Mouse (Mus musculus): Measurements from ENCODE around the gene Slc4a3.

Gene Slc4a3

GRCm38 (mm10) chr1:75545965-75546956 lies at the start of gene Slc4a3:
Gene Slc4a3 (plus strand): TSS chr1:75546266.
- peak; percentile 77 for DNase-seq

- no peak for DNase-seq
These were observed 47.2 kb upstream of the Slc4a3 start for GRCm38 (mm10) chr1:75498897-75499296.

- DNase-seq: no peak
These were observed 46.6 kb upstream of the Slc4a3 start for GRCm38 (mm10) chr1:75499441-75499840.

GRCm38 (mm10) chr1:75501905-75502304 lies 44.2 kb upstream of the Slc4a3 start:
- DNase-seq: no peak

- no peak for DNase-seq
These were observed 43.0 kb upstream of the Slc4a3 start for GRCm38 (mm10) chr1:75502945-75503650.

GRCm38 (mm10) chr1:75503651-75503980 lies 42.5 kb upstream of the Slc4a3 start:
- no peak for DNase-seq

GRCm38 (mm10) chr1:75504256-75505045 lies 41.6 kb upstream of the Slc4a3 start:
- no peak for DNase-seq

- DNase-seq: peak; percentile 87
These were observed 40.7 kb upstream of the Slc4a3 start for GRCm38 (mm10) chr1:75505159-75505955.

GRCm38 (mm10) chr1:75505956-75506831 lies 39.9 kb upstream of the Slc4a3 start, which contains the start of gene Obsl1:
Gene Obsl1 (minus strand): TSS chr1:75506452.
- DNase-seq: no peak

GRCm38 (mm10) chr1:75507006-75507405 lies 39.1 kb upstream of the Slc4a3 start, which contains the start of gene Inha:
Gene Inha (plus strand): TSS chr1:75507077.
- no peak for DNase-seq

GRCm38 (mm10) chr1:75509586-75509985 lies 36.5 kb upstream of the Slc4a3 start:
- no peak for DNase-seq

GRCm38 (mm10) chr1:75510154-75510553 lies 35.9 kb upstream of the Slc4a3 start:
- no peak for DNase-seq

GRCm38 (mm10) chr1:75511437-75512210 lies 34.4 kb upstream of the Slc4a3 start:
- no peak for DNase-seq

GRCm38 (mm10) chr1:75512550-75512949 lies 33.5 kb upstream of the Slc4a3 start:
- no peak for DNase-seq

- DNase-seq: no peak
These were observed 29.2 kb upstream of the Slc4a3 start for GRCm38 (mm10) chr1:75516703-75517380.

GRCm38 (mm10) chr1:75517984-75518383 lies 28.1 kb upstream of the Slc4a3 start:
- no peak for DNase-seq

GRCm38 (mm10) chr1:75518427-75518826 lies 27.6 kb upstream of the Slc4a3 start:
- no peak for DNase-seq

- no peak for DNase-seq
These were observed 26.5 kb upstream of the Slc4a3 start for GRCm38 (mm10) chr1:75519576-75519975.

GRCm38 (mm10) chr1:75521321-75522031 lies 24.6 kb upstream of the Slc4a3 start, which contains the start of gene Stk11ip:
Gene Stk11ip (plus strand): TSS chr1:75521529.
- DNase-seq: peak; percentile 90

All from cerebellum, adult 8-10 months (tissue).